Mouse (Mus musculus) myocyte (in vitro differentiated cells): Measurements from ENCODE around the gene 4930469K13Rik.

Source experiments
- MAX ChIP-seq: IDR thresholded peaks from one replicate; pipeline ENCODE4 v1.6.1; 2011; ENCODE audit warnings: low read depth, mild to moderate bottlenecking, control low read depth
- POLR2A ChIP-seq: IDR thresholded peaks from one replicate; pipeline ENCODE4 v1.6.1; 2011; ENCODE audit warnings: low read depth, mild to moderate bottlenecking, control low read depth, moderate library complexity; ENCODE audit not compliant: insufficient read length
- USF1 ChIP-seq: IDR thresholded peaks from one replicate; pipeline ENCODE4 v1.6.1; 2011; ENCODE audit warnings: low read depth, mild to moderate bottlenecking, control low read depth, moderate library complexity

DNA sequence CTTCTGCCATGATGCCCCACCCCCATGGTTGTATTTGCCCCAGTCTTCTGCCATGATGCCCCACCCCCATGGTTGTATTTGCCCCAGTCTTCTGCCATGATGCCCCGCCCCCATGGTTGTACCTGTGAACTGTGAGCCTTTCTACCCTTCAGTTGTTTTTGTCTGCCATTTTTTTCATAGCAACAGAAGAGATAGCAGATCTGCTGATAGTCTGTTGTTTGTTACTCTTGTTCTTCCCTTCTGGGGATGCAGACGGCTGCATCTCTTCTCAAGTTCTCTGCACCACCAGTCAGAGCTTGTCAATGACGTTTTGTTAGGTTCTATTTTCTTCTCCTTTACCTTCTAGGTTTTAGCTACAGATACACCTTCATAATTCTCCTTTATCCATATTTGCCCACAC lies 19.2 kb upstream of the 4930469K13Rik start:
- TF ChIP-seq POLR2A (no peak), MAX (no peak), USF1 (no peak)
